In genomic region chr8:126741031-126741430, GRCm38 (mm10) we compare ENCODE assay signal across 13 mouse cellular contexts.
DNase-seq lines count a peak whose midpoint lies in the region; ATAC-seq and TF ChIP-seq lines count a peak whose summit lies in the region.
"Had no signal": no experiment of that assay in that cellular context is flagged by ENCODE, and none has a peak within 500 bp of the region (broad histone marks: within the 10 kb centered on the region; RNA-seq: fewer than 3 reads in every experiment).

No protein-coding gene starts in this region.

- DNase-seq in kidney, adult 11 months, result peak; percentile 74
- peak; percentile 84 for DNase-seq in lung, adult 2 months
- DNase-seq in lung, postnatal 36 days, result peak; percentile 94
- DNase-seq in left cerebral cortex, postnatal 14 days (ENCODE audit: low spot score in 2 of 2), result no peak
- no peak for DNase-seq in forebrain, postnatal 0 days
- DNase-seq in cerebellum, adult 11 months, result no peak
- DNase-seq: cerebellum, postnatal 14 days; layer of hippocampus, adult 9-11 months had no signal

- no peak for TF ChIP-seq POLR2A in lung, adult 2 months (IDR thresholded peaks at IDR 0.05; ENCODE audit: borderline replicate concordance, extremely low read depth, low read depth, low read length)

- no peaks in the 10 kb centered on the region for H3K27me3 ChIP-seq in kidney, embryonic 14.5 days (ENCODE audit: control insufficient read depth, insufficient read depth, low read length)
- no peaks in the 10 kb centered on the region for H3K27me3 ChIP-seq in intestine, postnatal 0 days (replicated peaks; ENCODE audit: control insufficient read depth, insufficient read depth, low read length)
- H3K27me3 ChIP-seq in forebrain, postnatal 0 days (ENCODE audit: insufficient read depth, low read length), result no peaks in the 10 kb centered on the region
- H3K27me3 ChIP-seq: forebrain, embryonic 12.5 days; limb, embryonic 15.5 days; neural tube, embryonic 12.5 days had no signal

- no peak overlapping the region for H3K4me3 ChIP-seq in kidney, embryonic 14.5 days (ENCODE audit: low read length)
- H3K4me3 ChIP-seq in intestine, postnatal 0 days (ENCODE audit: low read depth, low read length), result no peak overlapping the region
- H3K4me3 ChIP-seq in lung, adult 2 months (replicated peaks; ENCODE audit: extremely low read depth, low read depth, low read length), result no peak overlapping the region
- no peak overlapping the region for H3K4me3 ChIP-seq in forebrain, postnatal 0 days (ENCODE audit: low read depth, low read length)
- H3K4me3 ChIP-seq: forebrain, embryonic 12.5 days; limb, embryonic 15.5 days; neural tube, embryonic 12.5 days had no signal

- H3K9me3 ChIP-seq in kidney, embryonic 14.5 days (ENCODE audit: control insufficient read depth, low read length), result no peaks in the 10 kb centered on the region
- H3K9me3 ChIP-seq in intestine, postnatal 0 days (ENCODE audit: control insufficient read depth), result no peaks in the 10 kb centered on the region
- H3K9me3 ChIP-seq in forebrain, postnatal 0 days (ENCODE audit: low read length), result no peaks in the 10 kb centered on the region
- H3K9me3 ChIP-seq: forebrain, embryonic 12.5 days; limb, embryonic 15.5 days; neural tube, embryonic 12.5 days had no signal

- ATAC-seq in kidney, embryonic 14.5 days (ENCODE audit: low FRiP score, low TSS enrichment), result no peak
- ATAC-seq in intestine, postnatal 0 days, result peak; percentile 12; the same call in 1 of the 2 replicates
- no peak for ATAC-seq in forebrain, postnatal 0 days

- no peak overlapping the region for H3K9ac ChIP-seq in kidney, embryonic 14.5 days (ENCODE audit: low read depth, low read length)
- no peak overlapping the region for H3K9ac ChIP-seq in intestine, postnatal 0 days (ENCODE audit: low read depth, low read length)
- H3K9ac ChIP-seq in forebrain, postnatal 0 days, result no peak overlapping the region
- H3K9ac ChIP-seq: forebrain, embryonic 12.5 days; limb, embryonic 15.5 days; neural tube, embryonic 12.5 days had no signal

- intact Hi-C loops in left cerebral cortex, postnatal 14 days (cut with DNase I), result loop anchor here (10.0 kb wide), 1 partner anchor 174 kb away; no protein-coding TSS in a partner anchor

- H3K4me1 ChIP-seq in kidney, embryonic 14.5 days (ENCODE audit: control insufficient read depth, insufficient read depth, low read length), result peaks cover 28% of the 10 kb centered on the region
- H3K4me1 ChIP-seq in intestine, postnatal 0 days (replicated peaks; ENCODE audit: control insufficient read depth, insufficient read depth, low read length), result peaks cover 34% of the 10 kb centered on the region
- peaks cover 6% of the 10 kb centered on the region for H3K4me1 ChIP-seq in lung, adult 2 months (ENCODE audit: control insufficient read depth, insufficient read depth, low read length)
- peaks cover 10% of the 10 kb centered on the region; the same call in 1 of the 2 replicates for H3K4me1 ChIP-seq in forebrain, postnatal 0 days (ENCODE audit: insufficient read depth)

- no peak for TF ChIP-seq CTCF in intestine, postnatal 0 days (IDR thresholded peaks at IDR 0.05; ENCODE audit: low read depth)
- TF ChIP-seq CTCF in lung, adult 2 months (IDR thresholded peaks at IDR 0.05; ENCODE audit: insufficient read depth, low read length), result no peak
- TF ChIP-seq CTCF in forebrain, postnatal 0 days (IDR thresholded peaks at IDR 0.05; ENCODE audit: low read depth), result no peak

- no peaks in the 10 kb centered on the region for H3K36me3 ChIP-seq in kidney, embryonic 14.5 days (ENCODE audit: control insufficient read depth, insufficient read depth, low read length)
- no peaks in the 10 kb centered on the region for H3K36me3 ChIP-seq in intestine, postnatal 0 days (ENCODE audit: control insufficient read depth, insufficient read depth)
- no peaks in the 10 kb centered on the region for H3K36me3 ChIP-seq in forebrain, postnatal 0 days (ENCODE audit: insufficient read depth)
- H3K36me3 ChIP-seq: forebrain, embryonic 12.5 days; limb, embryonic 15.5 days; neural tube, embryonic 12.5 days had no signal

- no peak overlapping the region for H3K27ac ChIP-seq in kidney, embryonic 14.5 days (ENCODE audit: low read depth, low read length)
- H3K27ac ChIP-seq in intestine, postnatal 0 days (ENCODE audit: low read depth, low read length), result peak overlapping the region; percentile 78
- H3K27ac ChIP-seq in forebrain, postnatal 0 days (ENCODE audit: low read depth, low read length), result no peak overlapping the region
- H3K27ac ChIP-seq: forebrain, embryonic 12.5 days; limb, embryonic 15.5 days; neural tube, embryonic 12.5 days had no signal

- WGBS in kidney, embryonic 14.5 days, result 83% methylated on average over 3 of the region's 3 CpGs
- 32% methylated on average over 3 of the region's 3 CpGs for WGBS in intestine, postnatal 0 days
- WGBS in lung, adult 2 months, result 49% methylated on average over 3 of the region's 3 CpGs
- 62% methylated on average over 3 of the region's 3 CpGs for WGBS in forebrain, postnatal 0 days

- no peak overlapping the region for H3K4me2 ChIP-seq in kidney, embryonic 14.5 days (replicated peaks; ENCODE audit: low read depth, low read length)
- H3K4me2 ChIP-seq in intestine, postnatal 0 days (replicated peaks; ENCODE audit: low read depth), result no peak overlapping the region
- H3K4me2 ChIP-seq in forebrain, postnatal 0 days (ENCODE audit: low read depth), result no peak overlapping the region
- H3K4me2 ChIP-seq: forebrain, embryonic 12.5 days; limb, embryonic 15.5 days; neural tube, embryonic 12.5 days had no signal

Comparison
In these comparisons a context has a peak if more than half of its experiments do, and no peak if none do; other contexts are left out.
1. DNase-seq: peak in kidney, adult 11 months (single experiment), lung, adult 2 months (single experiment) and lung, postnatal 36 days (single experiment); none in left cerebral cortex, postnatal 14 days (0 of 2), forebrain, postnatal 0 days (single experiment) and cerebellum, adult 11 months (single experiment).